Mouse (Mus musculus) embryo, embryonic 9.5 days (tissue): ENCODE data around the gene Gm21693.
"Not testable (repeated sequence)": the region's sequence is repeated elsewhere in the genome, so short reads cannot be mapped to it uniquely, and the experiment has no call there.

Source experiments
- DNase-seq: peaks from one replicate; pipeline ENCODE4 v3.0.0-alpha.2; 2017; ENCODE audit errors: extremely low spot score

The Gm21693 gene

DNA sequence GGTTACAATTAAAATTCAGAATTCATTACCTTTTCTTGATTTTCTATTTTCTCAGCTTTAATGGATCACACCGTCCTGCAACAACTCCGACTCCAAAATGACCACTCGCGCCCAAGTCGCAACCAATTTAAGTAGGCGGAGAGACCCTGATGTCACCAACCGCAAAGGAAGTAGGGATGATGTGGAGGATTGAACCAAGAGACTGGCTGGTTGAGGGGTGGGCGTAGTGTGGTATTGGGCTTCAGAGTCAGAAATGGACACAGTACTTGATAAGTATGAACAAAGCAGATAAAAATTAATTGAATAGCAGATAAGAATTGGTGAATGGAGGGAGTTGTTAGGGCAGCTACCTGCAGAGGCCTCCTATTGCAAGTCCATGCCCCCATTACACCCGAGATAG is at the start of gene Gm21693:
TSS of gene Gm21693 (minus strand) at position 101 of the 400 bp plus-strand sequence.
- DNase-seq = not testable (repeated sequence)

GRCm38 (mm10) chrY:3340661-3341060 is 4.5 kb downstream of the Gm21693 start:
- not testable (repeated sequence) for DNase-seq

DNA sequence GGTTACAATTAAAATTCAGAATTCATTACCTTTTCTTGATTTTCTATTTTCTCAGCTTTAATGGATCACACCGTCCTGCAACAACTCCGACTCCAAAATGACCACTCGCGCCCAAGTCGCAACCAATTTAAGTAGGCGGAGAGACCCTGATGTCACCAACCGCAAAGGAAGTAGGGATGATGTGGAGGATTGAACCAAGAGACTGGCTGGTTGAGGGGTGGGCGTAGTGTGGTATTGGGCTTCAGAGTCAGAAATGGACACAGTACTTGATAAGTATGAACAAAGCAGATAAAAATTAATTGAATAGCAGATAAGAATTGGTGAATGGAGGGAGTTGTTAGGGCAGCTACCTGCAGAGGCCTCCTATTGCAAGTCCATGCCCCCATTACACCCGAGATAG is 38.8 kb downstream of the Gm21693 start, which contains the start of gene Gm21677:
TSS of gene Gm21677 (minus strand) at position 101 of the 400 bp plus-strand sequence.
- DNase-seq = not testable (repeated sequence)
